Mouse (Mus musculus): Measurements from ENCODE around the gene Mycbp. TPM values are rescaled to one million over a fixed set of nuclear protein-coding genes. Genes with fewer than 3 reads are reported as not detected.
A peak's percentile ranks its signal among the peaks of the same experiment; 100 is the strongest.

The Mycbp gene
- polyA plus RNA-seq, 1 experiment from 2014 or later: 80.6 TPM

GRCm38 (mm10) chr4:123956703-123957491, 52.3 kb downstream of the Mycbp start:
- Histone ChIP-seq H3K9ac (ENCODE audit: low read length) (peak overlapping the region; percentile 24), H3K4me3 (ENCODE audit: low read length) (peak overlapping the region; percentile 28; the same call in 1 of the 2 replicates), H3K36me3 (ENCODE audit: control insufficient read depth, insufficient read depth, low read length) (no peaks in the 10 kb centered on the region), H3K27me3 (ENCODE audit: control insufficient read depth, insufficient read depth, low read depth, low read length) (peaks cover 4% of the 10 kb centered on the region), H3K4me2 (ENCODE audit: low read depth, low read length) (peak overlapping the region; percentile 50), H3K4me1 (replicated peaks; ENCODE audit: control insufficient read depth, insufficient read depth, low read length) (0 out of 2 replicates have a peak, but pooled peaks cover 4% of the 10 kb centered on the region), H3K9me3 (ENCODE audit: control insufficient read depth, low read length) (no peaks in the 10 kb centered on the region), H3K27ac (ENCODE audit: low read length) (no peak overlapping the region)
- 2% methylated on average over 31 of the region's 31 CpGs for WGBS
- peak; percentile 84 for ATAC-seq (ENCODE audit: low read depth)

GRCm38 (mm10) chr4:123957492-123957808, 52.8 kb downstream of the Mycbp start:
- no peak overlapping the region for H3K27ac ChIP-seq (ENCODE audit: low read length)
- 0 out of 2 replicates have a peak, but pooled peaks cover 4% of the 10 kb centered on the region for H3K4me1 ChIP-seq (replicated peaks; ENCODE audit: control insufficient read depth, insufficient read depth, low read length)
- WGBS: 52% methylated on average over 4 of the region's 4 CpGs
- no peak; the same call in 1 of the 2 replicates for ATAC-seq (ENCODE audit: low read depth)
- peak overlapping the region; percentile 50 for H3K4me2 ChIP-seq (ENCODE audit: low read depth, low read length)
- peaks cover 4% of the 10 kb centered on the region for H3K27me3 ChIP-seq (ENCODE audit: control insufficient read depth, insufficient read depth, low read depth, low read length)
- H3K36me3 ChIP-seq (ENCODE audit: control insufficient read depth, insufficient read depth, low read length): no peaks in the 10 kb centered on the region
- no peaks in the 10 kb centered on the region for H3K9me3 ChIP-seq (ENCODE audit: control insufficient read depth, low read length)
- no peak overlapping the region for H3K4me3 ChIP-seq (ENCODE audit: low read length)
- H3K9ac ChIP-seq (ENCODE audit: low read length): no peak overlapping the region

- Histone ChIP-seq H3K27ac (ENCODE audit: low read length) (no peak overlapping the region), H3K9me3 (ENCODE audit: control insufficient read depth, low read length) (no peaks in the 10 kb centered on the region), H3K4me1 (replicated peaks; ENCODE audit: control insufficient read depth, insufficient read depth, low read length) (0 out of 2 replicates have a peak, but pooled peaks cover 4% of the 10 kb centered on the region), H3K4me2 (ENCODE audit: low read depth, low read length) (no peak overlapping the region), H3K36me3 (ENCODE audit: control insufficient read depth, insufficient read depth, low read length) (no peaks in the 10 kb centered on the region), H3K9ac (ENCODE audit: low read length) (no peak overlapping the region), H3K4me3 (ENCODE audit: low read length) (no peak overlapping the region), H3K27me3 (ENCODE audit: control insufficient read depth, insufficient read depth, low read depth, low read length) (peaks cover 4% of the 10 kb centered on the region)
- no peak for ATAC-seq (ENCODE audit: low read depth)
- 56% methylated on average over 4 of the region's 4 CpGs for WGBS
Observed at GRCm38 (mm10) chr4:123957891-123958290, 53.3 kb downstream of the Mycbp start.

- Histone ChIP-seq H3K4me2 (ENCODE audit: low read depth, low read length) (no peak overlapping the region), H3K4me1 (replicated peaks; ENCODE audit: control insufficient read depth, insufficient read depth, low read length) (0 out of 2 replicates have a peak, but pooled peaks cover 4% of the 10 kb centered on the region)
Observed at GRCm38 (mm10) chr4:123960955-123961354, 56.3 kb downstream of the Mycbp start.

More at GRCm38 (mm10) chr4:123960955-123961354, 56.3 kb downstream of the Mycbp start:
- no peaks in the 10 kb centered on the region for H3K36me3 ChIP-seq (ENCODE audit: control insufficient read depth, insufficient read depth, low read length)
- no peak overlapping the region for H3K27ac ChIP-seq (ENCODE audit: low read length)
- H3K4me3 ChIP-seq (ENCODE audit: low read length): no peak overlapping the region
- WGBS: 20% methylated on average over 4 of the region's 4 CpGs
- no peaks in the 10 kb centered on the region for H3K9me3 ChIP-seq (ENCODE audit: control insufficient read depth, low read length)
- peaks cover 4% of the 10 kb centered on the region for H3K27me3 ChIP-seq (ENCODE audit: control insufficient read depth, insufficient read depth, low read depth, low read length)
- no peak for ATAC-seq (ENCODE audit: low read depth)
- no peak overlapping the region for H3K9ac ChIP-seq (ENCODE audit: low read length)

Other genes with a start within 250 kb of the Mycbp start
- 77.8 and 89.5 TPM in 2 replicates for gene Macf1, start 220.5 kb upstream of the Mycbp start, polyA plus RNA-seq (2015; fragmentation: Nextera tagmentation; extraction: Ambion mirVana)
- 294 and 297 TPM in 2 replicates for gene Ndufs5, start 186.6 kb upstream of the Mycbp start, polyA plus RNA-seq (2015; fragmentation: Nextera tagmentation; extraction: Ambion mirVana)
- 29.9 and 37.8 TPM in 2 replicates for gene Akirin1, start 154.5 kb upstream of the Mycbp start, polyA plus RNA-seq (2015; fragmentation: Nextera tagmentation; extraction: Ambion mirVana)
- 1.3 and 1.6 TPM in 2 replicates for gene Rhbdl2, start 117.0 kb upstream of the Mycbp start, polyA plus RNA-seq (2015; fragmentation: Nextera tagmentation; extraction: Ambion mirVana)
- gene 4933427I04Rik, start 45.2 kb upstream of the Mycbp start, polyA plus RNA-seq (2015; fragmentation: Nextera tagmentation; extraction: Ambion mirVana): not detected in 2 replicates
- gene Rragc, start 12.6 kb downstream of the Mycbp start, polyA plus RNA-seq (2015; fragmentation: Nextera tagmentation; extraction: Ambion mirVana): 39.4 and 44.0 TPM in 2 replicates
- not detected in 2 replicates for gene 4930535I16Rik, start 13.2 kb downstream of the Mycbp start, polyA plus RNA-seq (2015; fragmentation: Nextera tagmentation; extraction: Ambion mirVana)

Data from lung, embryonic 16.5 days (tissue).